ENCODE assay signal across 10 mouse cellular contexts in genomic region chr3:83222125-83222524, GRCm38 (mm10).
DNase-seq lines count a peak whose midpoint lies in the region; ATAC-seq lines count a peak whose summit lies in the region.
"Had no signal": no experiment of that assay in that cellular context is flagged by ENCODE, and none has a peak within 500 bp of the region (broad histone marks: within the 10 kb centered on the region; RNA-seq: fewer than 3 reads in every experiment).

No protein-coding gene starts in this region.

- no peak overlapping the region for H3K4me2 ChIP-seq in liver, embryonic 11.5 days
- H3K4me2 ChIP-seq: heart, embryonic 13.5 days had no signal

- no peak overlapping the region for H3K4me3 ChIP-seq in heart, embryonic 10.5 days
- H3K4me3 ChIP-seq in liver, embryonic 11.5 days (ENCODE audit: low read depth, low read length), result no peak overlapping the region
- H3K4me3 ChIP-seq: heart, embryonic 13.5 days had no signal

- no peak overlapping the region for H3K9ac ChIP-seq in liver, embryonic 11.5 days (ENCODE audit: low read depth, low read length)
- H3K9ac ChIP-seq: heart, embryonic 13.5 days; liver, embryonic 14.5 days had no signal

- no peak for ATAC-seq in liver, embryonic 11.5 days (replicated peaks; ENCODE audit: low FRiP score)

- H3K27ac ChIP-seq in heart, embryonic 10.5 days, result no peak overlapping the region
- H3K27ac ChIP-seq in liver, embryonic 11.5 days (ENCODE audit: low read depth, low read length), result no peak overlapping the region
- H3K27ac ChIP-seq: heart, embryonic 13.5 days; liver, embryonic 14.5 days had no signal

- no peaks in the 10 kb centered on the region for H3K4me1 ChIP-seq in heart, embryonic 10.5 days
- H3K4me1 ChIP-seq in liver, embryonic 11.5 days (replicated peaks; ENCODE audit: control insufficient read depth, insufficient read depth, low read length), result no peaks in the 10 kb centered on the region
- H3K4me1 ChIP-seq: heart, embryonic 13.5 days had no signal

- DNase-seq in heart, adult 11 months, result peak; percentile 72
- DNase-seq in heart, embryonic 10.5 days (ENCODE audit: low spot score), result no peak
- DNase-seq in adrenal gland, postnatal 14 days, result peak; percentile 66
- DNase-seq in layer of hippocampus, adult 11-12 months (ENCODE audit: low spot score), result peak; percentile 71
- peak; percentile 54 for DNase-seq in lung, postnatal 14 days
- DNase-seq in MN1 (ENCODE audit: low spot score), result no peak
- no peak for DNase-seq in spleen, adult 18-20 months
- DNase-seq in liver, embryonic 11.5 days (ENCODE audit: low spot score), result no peak

- H3K36me3 ChIP-seq in heart, embryonic 10.5 days, result no peaks in the 10 kb centered on the region
- H3K36me3 ChIP-seq in liver, embryonic 11.5 days (ENCODE audit: control insufficient read depth, insufficient read depth, low read length), result no peaks in the 10 kb centered on the region
- H3K36me3 ChIP-seq: heart, embryonic 13.5 days had no signal

- WGBS in heart, embryonic 10.5 days, result 45% methylated on average over 5 of the region's 5 CpGs
- WGBS in liver, embryonic 11.5 days, result 55% methylated on average over 5 of the region's 5 CpGs

- H3K9me3 ChIP-seq in heart, embryonic 10.5 days, result no peaks in the 10 kb centered on the region
- no peaks in the 10 kb centered on the region for H3K9me3 ChIP-seq in liver, embryonic 11.5 days (ENCODE audit: control insufficient read depth, low read length)
- H3K9me3 ChIP-seq: heart, embryonic 13.5 days had no signal

- no peaks in the 10 kb centered on the region for H3K27me3 ChIP-seq in heart, embryonic 10.5 days (ENCODE audit: insufficient read depth, poor library complexity, severe bottlenecking)
- H3K27me3 ChIP-seq in liver, embryonic 11.5 days (replicated peaks; ENCODE audit: control insufficient read depth, insufficient read depth, low read length), result no peaks in the 10 kb centered on the region
- H3K27me3 ChIP-seq: heart, embryonic 13.5 days had no signal

Comparison
In these comparisons a context has a peak if more than half of its experiments do, and no peak if none do; other contexts are left out.
1. DNase-seq: peak in heart, adult 11 months (single experiment), adrenal gland, postnatal 14 days (single experiment), layer of hippocampus, adult 11-12 months (single experiment) and lung, postnatal 14 days (single experiment); none in heart, embryonic 10.5 days (single experiment), MN1 (single experiment), spleen, adult 18-20 months (0 of 2) and liver, embryonic 11.5 days (single experiment).